Mouse (Mus musculus) yolk sac, embryonic 10.5 days (tissue): ENCODE measurements at regions not wholly inside any gene's neighbourhood (a gene's known extent, or its start where the extent isn't known, plus 50 kb on each side); places are given as distances from the start of the nearest gene placed in this dataset.
A peak's percentile ranks its signal among the peaks of the same experiment; 100 is the strongest.

Experiments
- DNase-seq: peaks from one replicate; pipeline ENCODE4 v3.0.0-alpha.2; 2017; ENCODE audit warnings: low spot score

DNA sequence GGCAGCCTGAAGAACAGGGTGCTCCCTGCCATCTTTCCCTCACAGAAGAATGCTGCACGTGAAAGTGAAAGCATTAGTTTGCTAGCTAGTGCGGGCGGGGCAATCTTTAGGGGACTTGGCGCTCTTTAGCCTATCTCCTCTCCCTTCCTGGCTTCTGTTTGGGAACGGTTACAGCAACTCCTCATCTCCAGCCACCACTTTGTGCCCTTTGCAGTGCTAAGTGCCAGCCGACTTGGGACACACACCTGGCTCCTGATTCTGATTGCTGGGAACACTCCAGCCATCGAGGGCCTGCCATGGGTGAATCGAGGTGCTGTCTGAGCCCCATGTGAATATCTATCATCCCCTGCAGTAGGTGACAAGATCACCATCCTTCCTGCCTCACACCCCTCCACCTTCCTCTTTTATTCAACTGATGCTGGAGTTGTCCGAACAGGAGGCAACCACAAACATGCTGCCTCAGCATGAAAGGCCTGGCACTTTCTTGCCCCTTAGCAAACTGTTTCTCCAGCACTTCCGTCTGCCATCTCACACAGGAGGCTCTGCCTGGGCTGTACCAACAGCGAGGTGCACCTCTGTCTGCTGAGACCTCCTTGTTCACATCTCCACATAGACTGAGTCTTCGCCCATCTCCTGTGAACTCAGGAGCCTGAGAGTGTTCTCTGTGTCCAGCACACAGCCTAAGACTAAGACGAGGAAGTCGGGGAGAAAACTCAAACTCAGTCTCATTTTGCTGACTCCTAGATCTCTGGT lies 66.2 kb upstream of the Glrp1 start:
- no peak for DNase-seq

GRCm38 (mm10) chr1:88575291-88575690 lies 65.4 kb upstream of the Glrp1 start:
- no peak for DNase-seq

DNA sequence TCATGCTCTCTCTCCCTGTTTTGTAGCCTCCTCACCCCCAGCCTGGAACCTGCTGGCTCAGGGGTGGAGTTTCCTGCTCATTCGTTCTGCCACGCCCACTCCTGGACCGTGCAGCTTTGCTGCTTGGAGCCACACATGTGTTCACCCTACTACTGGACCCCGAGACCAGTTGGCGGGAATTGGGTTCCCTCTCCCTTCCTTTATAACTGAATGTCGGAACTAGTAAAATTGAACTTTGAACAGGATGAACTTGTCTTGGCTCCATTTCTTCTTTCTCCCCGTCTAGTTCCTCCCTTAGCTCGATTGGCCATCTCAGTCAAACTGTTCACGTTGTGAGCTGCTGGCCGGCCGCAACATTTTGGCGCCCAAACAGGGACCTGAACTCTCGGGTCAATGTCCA lies 62.3 kb upstream of the Glrp1 start:
- no peak for DNase-seq

- no peak for DNase-seq
Measured at GRCm38 (mm10) chr1:88568447-88569053, 58.7 kb upstream of the Glrp1 start.

DNA sequence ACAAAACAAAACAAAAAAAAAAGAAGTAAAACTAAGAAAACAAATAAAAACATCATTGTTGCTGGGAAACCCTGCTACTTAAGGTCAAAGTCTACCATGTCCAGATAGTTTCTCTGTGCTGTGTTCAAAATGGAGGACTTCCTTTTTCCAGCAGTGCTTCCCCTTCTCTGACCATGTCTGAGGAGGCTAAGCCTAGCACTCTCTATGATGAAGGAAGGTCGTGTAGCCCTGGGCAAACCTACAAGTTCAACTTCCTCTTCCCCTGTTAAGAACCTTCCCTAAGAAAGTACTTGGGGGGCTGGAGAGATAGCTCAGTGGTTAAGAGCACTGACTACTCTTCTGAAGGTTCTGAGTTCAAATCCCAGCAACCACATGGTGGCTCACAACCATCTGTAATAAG lies 57.3 kb upstream of the Glrp1 start:
- no peak for DNase-seq

GRCm38 (mm10) chr1:88566426-88566825 lies 56.6 kb upstream of the Glrp1 start:
- DNase-seq: no peak

DNA sequence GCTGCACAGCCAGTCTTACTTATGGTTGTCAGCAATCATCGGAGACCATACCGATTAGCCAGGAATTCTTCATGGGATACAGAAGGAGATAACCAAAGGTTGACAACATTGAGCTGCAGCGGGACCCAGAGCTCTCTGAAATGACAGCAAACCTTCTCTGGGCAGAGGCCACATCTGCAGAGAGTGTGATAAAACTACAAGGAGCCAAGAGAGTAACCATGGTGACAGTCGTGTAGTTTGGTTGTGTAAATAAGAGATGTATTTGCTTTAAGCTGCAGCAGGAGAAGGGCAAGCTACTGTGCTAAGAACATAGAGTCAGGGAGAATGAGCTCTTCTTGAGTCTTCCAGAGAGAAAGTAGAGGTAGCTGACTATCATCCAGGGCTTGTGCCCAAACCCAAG lies 55.0 kb upstream of the Glrp1 start:
- no peak for DNase-seq

- peak; percentile 71 for DNase-seq
Measured at GRCm38 (mm10) chr1:88562361-88562760, 52.5 kb upstream of the Glrp1 start.

- DNase-seq: no peak
Measured at GRCm38 (mm10) chr1:88560771-88561170, 50.9 kb upstream of the Glrp1 start.
